ENCODE assay signal across 25 mouse cellular contexts in genomic region chr7:36268966-36269365, GRCm38 (mm10).
DNase-seq lines count a peak whose midpoint lies in the region; ATAC-seq and TF ChIP-seq lines count a peak whose summit lies in the region.
"Had no signal": no experiment of that assay in that cellular context is flagged by ENCODE, and none has a peak within 500 bp of the region (broad histone marks: within the 10 kb centered on the region; RNA-seq: fewer than 3 reads in every experiment).

No protein-coding gene starts in this region.

- ATAC-seq in hindbrain, embryonic 13.5 days (ENCODE audit: low FRiP score): no peak
- ATAC-seq in kidney, postnatal 0 days (replicated peaks; ENCODE audit: low FRiP score, low read depth): no peak
- ATAC-seq: CD4-positive, CD25-positive, alpha-beta regulatory T cell, adult 4 months; forebrain, embryonic 15.5 days; intestine, embryonic 16.5 days had no signal

- no peaks in the 10 kb centered on the region for H3K36me3 ChIP-seq in hindbrain, embryonic 13.5 days
- no peaks in the 10 kb centered on the region for H3K36me3 ChIP-seq in hindbrain, embryonic 10.5 days
- no peaks in the 10 kb centered on the region for H3K36me3 ChIP-seq in kidney, postnatal 0 days (ENCODE audit: insufficient read depth, low read length)
- H3K36me3 ChIP-seq: embryonic facial prominence, embryonic 15.5 days; forebrain, embryonic 10.5 days; forebrain, embryonic 15.5 days; G1E; heart, embryonic 15.5 days; hindbrain, embryonic 15.5 days had no signal

- H3K4me2 ChIP-seq in hindbrain, embryonic 13.5 days: no peak overlapping the region
- H3K4me2 ChIP-seq in kidney, postnatal 0 days (ENCODE audit: low read length): no peak overlapping the region
- H3K4me2 ChIP-seq: embryonic facial prominence, embryonic 15.5 days; forebrain, embryonic 15.5 days; heart, embryonic 11.5 days; heart, embryonic 15.5 days; hindbrain, embryonic 15.5 days had no signal

- no peaks in the 10 kb centered on the region for H3K9me3 ChIP-seq in hindbrain, embryonic 13.5 days
- no peaks in the 10 kb centered on the region for H3K9me3 ChIP-seq in hindbrain, embryonic 10.5 days
- no peaks in the 10 kb centered on the region for H3K9me3 ChIP-seq in kidney, postnatal 0 days (replicated peaks; ENCODE audit: low read length)
- H3K9me3 ChIP-seq: embryonic facial prominence, embryonic 15.5 days; forebrain, embryonic 10.5 days; forebrain, embryonic 15.5 days; heart, embryonic 15.5 days; hindbrain, embryonic 15.5 days had no signal

- intact Hi-C loops in gastrocnemius, adult 2 months (cut with DNase I): no loop called here

- H3K27ac ChIP-seq in hindbrain, embryonic 13.5 days: peak overlapping the region; percentile 24
- no peak overlapping the region for H3K27ac ChIP-seq in hindbrain, embryonic 10.5 days
- H3K27ac ChIP-seq in kidney, postnatal 0 days: no peak overlapping the region
- H3K27ac ChIP-seq in gastrocnemius, adult 2 months: no peak overlapping the region
- H3K27ac ChIP-seq: embryonic facial prominence, embryonic 15.5 days; forebrain, embryonic 10.5 days; forebrain, embryonic 15.5 days; heart, adult 2 months; heart, embryonic 15.5 days; hindbrain, embryonic 15.5 days had no signal

- no peak overlapping the region for H3K9ac ChIP-seq in hindbrain, embryonic 13.5 days
- no peak overlapping the region for H3K9ac ChIP-seq in kidney, postnatal 0 days (ENCODE audit: low read depth, low read length)
- H3K9ac ChIP-seq: embryonic facial prominence, embryonic 15.5 days; forebrain, embryonic 15.5 days; heart, embryonic 15.5 days; hindbrain, embryonic 15.5 days had no signal

- no peaks in the 10 kb centered on the region for H3K27me3 ChIP-seq in hindbrain, embryonic 13.5 days
- no peaks in the 10 kb centered on the region for H3K27me3 ChIP-seq in hindbrain, embryonic 10.5 days (ENCODE audit: insufficient read depth, poor library complexity, severe bottlenecking)
- H3K27me3 ChIP-seq in kidney, postnatal 0 days (ENCODE audit: insufficient read depth, low read length): no peaks in the 10 kb centered on the region
- H3K27me3 ChIP-seq: embryonic facial prominence, embryonic 15.5 days; forebrain, embryonic 15.5 days; heart, embryonic 15.5 days; hindbrain, embryonic 15.5 days had no signal

- DNase-seq in embryo, embryonic 10.5 days (ENCODE audit: low spot score): peak; percentile 15
- no peak for DNase-seq in embryo, embryonic 9.5 days (ENCODE audit: extremely low spot score)
- no peak for DNase-seq in hindbrain, embryonic 10.5 days (ENCODE audit: low spot score)
- DNase-seq in kidney, postnatal 0 days (ENCODE audit: low spot score): peak; percentile 82
- no peak for DNase-seq in kidney, postnatal 10 days
- peak; percentile 78 for DNase-seq in retina, embryonic 14.5 days (ENCODE audit: low spot score)
- DNase-seq in gastrocnemius, adult 2 months: no peak
- DNase-seq: adrenal gland, postnatal 14 days; B cell, adult 2 months; cerebellum, adult 18-20 months; cerebellum, adult 9-11 months; gastrocnemius, postnatal 14 days; heart, adult 2 months; heart, postnatal 14 days had no signal

- no peak for TF ChIP-seq CTCF in kidney, postnatal 0 days (IDR thresholded peaks at IDR 0.05; ENCODE audit: low read depth)
- no peak for TF ChIP-seq CTCF in gastrocnemius, adult 2 months (IDR thresholded peaks at IDR 0.05)

- WGBS in hindbrain, embryonic 13.5 days: 33% methylated on average over 5 of the region's 5 CpGs
- whole genome bisulfite sequencing in hindbrain, embryonic 10.5 days: 54% methylated on average over 5 of the region's 5 CpGs
- WGBS in kidney, postnatal 0 days: 12% methylated on average over 5 of the region's 5 CpGs

- no peak overlapping the region for H3K4me3 ChIP-seq in hindbrain, embryonic 13.5 days
- no peak overlapping the region for H3K4me3 ChIP-seq in hindbrain, embryonic 10.5 days
- H3K4me3 ChIP-seq in kidney, postnatal 0 days (replicated peaks; ENCODE audit: low read depth, low read length): no peak overlapping the region
- H3K4me3 ChIP-seq in gastrocnemius, adult 2 months: no peak overlapping the region
- H3K4me3 ChIP-seq: embryonic facial prominence, embryonic 15.5 days; erythroblast, embryonic 14.5 days; forebrain, embryonic 10.5 days; forebrain, embryonic 15.5 days; heart, adult 2 months; heart, embryonic 15.5 days; hindbrain, embryonic 15.5 days had no signal

- peaks cover 17% of the 10 kb centered on the region for H3K4me1 ChIP-seq in hindbrain, embryonic 13.5 days (replicated peaks)
- no peaks in the 10 kb centered on the region; the same call in 1 of the 2 replicates for H3K4me1 ChIP-seq in hindbrain, embryonic 10.5 days (replicated peaks)
- H3K4me1 ChIP-seq in kidney, postnatal 0 days (replicated peaks; ENCODE audit: insufficient read depth, low read length): no peaks in the 10 kb centered on the region
- H3K4me1 ChIP-seq: heart, embryonic 15.5 days had no signal

Comparison
In these comparisons a context has a peak if more than half of its experiments do, and no peak if none do; other contexts are left out.
1. DNase-seq: peak in embryo, embryonic 10.5 days (single experiment), kidney, postnatal 0 days (single experiment) and retina, embryonic 14.5 days (single experiment); none in embryo, embryonic 9.5 days (single experiment), hindbrain, embryonic 10.5 days (single experiment), kidney, postnatal 10 days (single experiment) and gastrocnemius, adult 2 months (single experiment).